Mouse (Mus musculus) small intestine, adult 2 months (tissue): ENCODE measurements at regions not wholly inside any gene's neighbourhood (a gene's known extent, or its start where the extent isn't known, plus 50 kb on each side); places are given as distances from the start of the nearest gene placed in this dataset.

Experiments used
- CTCF ChIP-seq: fragments of 200-500 bp; IDR thresholded peaks from 2 replicates; pipeline ENCODE4 v1.5.1; 2012; ENCODE audit warnings: low read depth, mild to moderate bottlenecking, control low read depth, inconsistent platforms, low read length, moderate library complexity, mixed read lengths; ENCODE audit not compliant: insufficient replicate concordance, insufficient read length; ENCODE audit errors: extremely low read depth
- POLR2A ChIP-seq: fragments of 200-500 bp; IDR thresholded peaks from 2 replicates; pipeline ENCODE4 v1.6.1; 2012; ENCODE audit warnings: low read depth, mild to moderate bottlenecking, control low read depth, inconsistent platforms, low read length, moderate library complexity

- TF ChIP-seq POLR2A: no peak
- no peak for TF ChIP-seq CTCF
Measured at GRCm38 (mm10) chr8:12019272-12019671, 179.0 kb downstream of the Tex29 start.
